Mouse (Mus musculus) Muller cell, postnatal 12 days (primary cell): ENCODE results near the gene Spint5.
A peak's percentile ranks its signal among the peaks of the same experiment; 100 is the strongest.

Source experiments
- DNase-seq: peaks from one replicate; pipeline ENCODE4 v3.0.0-alpha.2; 2015; ENCODE audit errors: inconsistent ontology term

Spint5 gene

GRCm38 (mm10) chr2:164737377-164738090 lies 22.4 kb downstream of the Spint5 start:
- no peak for DNase-seq

GRCm38 (mm10) chr2:164739876-164740275 lies 24.8 kb downstream of the Spint5 start:
- no peak for DNase-seq

- no peak for DNase-seq
Measured at GRCm38 (mm10) chr2:164744987-164745386, 29.9 kb downstream of the Spint5 start.

- peak; percentile 94 for DNase-seq
Measured at GRCm38 (mm10) chr2:164745843-164746479, 30.9 kb downstream of the Spint5 start, which contains the start of the genes Wfdc3 and Dnttip1. Wfdc3 (minus strand) TSS chr2:164745931. Dnttip1 (plus strand) TSS chr2:164745983.

GRCm38 (mm10) chr2:164746693-164747092 lies 31.6 kb downstream of the Spint5 start:
- no peak for DNase-seq

- DNase-seq, result no peak
Measured at GRCm38 (mm10) chr2:164748191-164748590, 33.1 kb downstream of the Spint5 start.

- DNase-seq, result peak; percentile 82
Measured at GRCm38 (mm10) chr2:164748991-164749390, 33.9 kb downstream of the Spint5 start.

- DNase-seq, result no peak
Measured at GRCm38 (mm10) chr2:164752454-164752853, 37.3 kb downstream of the Spint5 start.

GRCm38 (mm10) chr2:164754105-164754504 lies 39.0 kb downstream of the Spint5 start:
- no peak for DNase-seq

GRCm38 (mm10) chr2:164754800-164755199 lies 39.7 kb downstream of the Spint5 start:
- DNase-seq, result no peak

GRCm38 (mm10) chr2:164757841-164758240 lies 42.7 kb downstream of the Spint5 start:
- DNase-seq, result no peak

- no peak for DNase-seq
Measured at GRCm38 (mm10) chr2:164758692-164759091, 43.6 kb downstream of the Spint5 start.

GRCm38 (mm10) chr2:164760059-164760833 lies 45.1 kb downstream of the Spint5 start:
- no peak for DNase-seq

- DNase-seq, result no peak
Measured at GRCm38 (mm10) chr2:164761502-164761901, 46.4 kb downstream of the Spint5 start.

GRCm38 (mm10) chr2:164761971-164762370 lies 46.9 kb downstream of the Spint5 start:
- DNase-seq, result no peak

GRCm38 (mm10) chr2:164762593-164762992 lies 47.5 kb downstream of the Spint5 start:
- DNase-seq, result no peak

GRCm38 (mm10) chr2:164765841-164766240 lies 50.7 kb downstream of the Spint5 start:
- no peak for DNase-seq
